Mouse (Mus musculus) mouse embryonic stem cell (cell line): ENCODE data around the gene Cabp4.

ENCODE experiments used
- in situ Hi-C, 2 experiments: fragments of 300-500 bp; cut with MboI; formaldehyde crosslinking; loops; 1 replicate in 1 of 2; 3 replicates in 1 of 2; pipeline ENCODE4 v1.14.3; 2019 to 2020; ENCODE audit warnings: low sequenced_read_pairs in 2 of 2, low pct_unique_long_range_greater_than_20kb in 1 of 2, mixed read lengths in 1 of 2; ENCODE audit not compliant: unreplicated experiment in 1 of 2

Cabp4 gene

DNA sequence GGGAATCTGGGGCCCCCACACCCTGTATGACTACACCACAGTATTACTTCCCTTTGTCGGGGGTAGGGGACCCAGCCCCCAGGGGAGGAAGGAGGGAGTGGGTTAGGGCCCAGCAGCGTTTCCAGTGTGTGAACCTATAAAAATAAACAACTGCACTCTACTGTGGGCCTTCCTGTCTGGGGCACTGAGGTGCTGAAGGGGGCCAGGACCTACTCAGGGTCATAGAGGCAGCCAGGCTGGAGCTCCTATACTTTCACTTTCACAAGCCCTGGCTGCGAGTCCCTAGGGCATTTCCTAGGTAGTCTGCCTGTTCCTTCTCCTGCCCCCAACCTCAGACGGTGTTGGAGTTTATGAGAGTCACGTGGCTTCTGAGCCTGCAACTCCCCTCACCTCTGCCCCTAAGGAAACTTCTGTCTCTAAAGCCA, 30.0 kb downstream of the Cabp4 start:
- in situ Hi-C loops = no loop called here

DNA sequence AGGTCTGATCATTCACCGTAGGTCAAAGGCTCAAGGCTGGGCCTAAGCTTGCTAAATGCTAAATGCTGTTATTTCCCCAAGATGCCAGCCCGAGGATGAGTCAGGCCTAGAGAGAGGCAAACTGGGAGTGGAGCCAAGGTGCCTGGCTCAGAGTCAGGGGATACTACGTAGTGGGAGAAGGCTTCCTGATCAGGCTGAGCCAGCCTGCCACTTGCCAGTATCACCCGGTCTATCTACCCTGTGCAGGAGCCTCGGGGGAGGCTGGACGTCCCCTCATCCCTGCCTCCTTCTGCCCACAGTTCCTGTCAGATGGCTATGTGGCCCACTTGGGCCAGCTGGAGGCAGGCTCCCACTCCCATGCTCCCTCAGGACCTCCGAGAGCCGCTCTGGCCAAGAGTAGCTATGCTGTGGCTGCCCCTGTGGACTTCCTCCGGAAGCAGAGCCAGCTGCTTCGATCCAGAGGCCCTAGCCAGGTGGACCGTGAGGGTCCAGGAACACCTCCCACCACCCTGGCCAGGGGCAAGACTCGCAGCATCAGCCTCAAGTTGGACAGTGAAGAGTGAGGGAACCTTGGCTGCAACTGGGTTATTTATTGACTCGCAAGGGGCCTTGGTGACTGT, 30.5 kb downstream of the Cabp4 start:
- in situ Hi-C loops = no loop called here

DNA sequence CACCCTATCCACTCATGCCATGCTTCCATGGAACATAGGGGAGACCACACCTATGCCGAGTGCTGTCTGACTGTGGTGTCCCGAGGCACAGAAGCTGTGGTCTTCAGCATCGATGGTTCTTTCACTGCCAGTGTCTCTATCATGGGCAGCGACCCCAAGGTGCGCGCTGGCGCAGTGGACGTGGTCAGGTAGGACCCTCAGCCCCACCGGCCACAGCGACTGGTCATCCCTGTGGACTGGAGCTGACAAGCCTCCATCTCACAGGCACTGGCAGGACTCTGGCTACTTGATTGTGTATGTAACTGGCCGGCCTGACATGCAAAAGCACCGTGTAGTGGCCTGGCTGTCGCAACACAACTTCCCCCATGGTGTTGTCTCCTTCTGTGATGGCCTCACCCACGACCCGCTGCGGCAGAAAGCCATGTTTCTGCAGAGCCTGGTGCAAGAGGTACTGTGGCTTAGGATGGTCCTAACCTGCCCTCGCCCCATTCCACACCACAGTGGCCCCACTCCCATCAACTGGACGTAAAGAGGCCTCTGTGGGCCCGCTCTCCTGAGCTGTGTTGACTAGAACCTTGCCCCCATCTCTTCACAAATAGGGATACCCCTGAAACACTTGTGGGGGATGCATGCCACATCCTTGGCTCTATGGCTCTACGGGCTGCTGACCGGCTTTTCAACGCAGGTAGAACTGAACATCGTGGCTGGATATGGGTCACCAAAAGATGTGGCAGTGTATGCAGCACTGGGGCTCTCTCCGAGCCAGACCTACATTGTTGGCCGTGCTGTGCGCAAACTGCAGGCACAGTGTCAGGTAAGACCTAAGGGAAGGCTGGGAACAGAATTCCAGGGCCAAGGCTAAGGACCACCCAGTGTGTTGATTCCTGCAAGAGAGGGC, 31.5 kb downstream of the Cabp4 start:
- in situ Hi-C loops = no loop called here

DNA sequence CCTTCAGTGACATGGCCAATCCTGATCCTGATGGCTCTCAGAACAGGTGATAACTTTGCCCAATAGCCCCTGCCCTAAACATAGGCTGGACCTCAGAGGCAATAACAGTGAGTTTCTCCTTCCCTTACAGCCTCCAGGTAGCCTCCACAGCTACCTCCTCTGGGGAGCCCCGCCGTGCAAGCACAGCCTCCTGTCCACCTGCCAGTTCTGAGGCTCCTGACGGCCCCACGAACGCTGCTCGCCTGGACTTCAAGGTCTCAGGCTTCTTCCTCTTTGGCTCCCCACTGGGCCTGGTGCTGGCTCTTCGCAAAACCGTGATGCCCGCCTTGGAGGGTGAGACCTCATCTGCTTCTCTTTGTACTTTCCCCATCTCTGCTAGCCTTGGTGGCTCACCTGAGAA, 35.3 kb downstream of the Cabp4 start:
- in situ Hi-C loops = no loop called here

DNA sequence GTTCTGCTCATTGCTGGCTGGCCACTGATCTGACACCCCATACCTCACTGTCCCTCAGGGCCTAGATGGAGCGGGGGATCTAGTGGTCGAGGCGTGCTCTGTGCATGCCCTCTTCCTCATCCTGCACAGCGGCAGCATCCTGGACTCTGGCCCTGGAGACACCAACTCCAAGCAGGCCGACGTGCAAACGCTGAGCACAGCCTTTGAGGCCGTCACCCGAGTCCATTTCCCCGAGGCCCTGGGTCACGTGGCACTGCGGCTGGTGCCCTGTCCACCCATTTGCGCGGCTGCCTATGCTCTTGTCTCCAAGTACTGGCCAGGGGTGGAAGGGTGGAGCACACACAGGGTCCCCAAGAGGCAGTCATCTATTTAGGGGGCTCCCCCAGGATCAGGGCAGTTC, 37.2 kb downstream of the Cabp4 start:
- in situ Hi-C loops = no loop called here

GRCm38 (mm10) chr19:4104675-4105194, 39.1 kb downstream of the Cabp4 start:
- in situ Hi-C loops = no loop called here

GRCm38 (mm10) chr19:4103792-4104191, 40.0 kb downstream of the Cabp4 start:
- in situ Hi-C loops = no loop called here

GRCm38 (mm10) chr19:4103294-4103693, 40.5 kb downstream of the Cabp4 start:
- in situ Hi-C loops = no loop called here

DNA sequence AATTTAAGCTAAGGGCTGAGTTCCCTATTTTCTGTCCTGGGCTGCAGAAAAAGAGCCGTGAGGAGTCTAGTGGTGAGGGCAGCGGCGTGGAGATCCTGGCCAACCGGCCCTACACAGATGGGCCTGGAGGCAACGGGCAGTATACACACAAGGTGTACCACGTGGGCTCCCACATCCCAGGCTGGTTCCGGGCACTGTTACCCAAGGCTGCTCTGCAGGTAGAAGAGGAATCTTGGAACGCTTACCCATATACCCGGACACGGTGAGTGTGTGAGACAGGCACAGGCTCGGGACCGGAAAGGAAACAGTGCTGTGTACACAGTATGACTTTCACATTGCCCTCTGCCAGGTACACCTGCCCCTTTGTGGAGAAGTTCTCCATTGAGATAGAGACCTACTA, 41.2 kb downstream of the Cabp4 start:
- in situ Hi-C loops = no loop called here

DNA sequence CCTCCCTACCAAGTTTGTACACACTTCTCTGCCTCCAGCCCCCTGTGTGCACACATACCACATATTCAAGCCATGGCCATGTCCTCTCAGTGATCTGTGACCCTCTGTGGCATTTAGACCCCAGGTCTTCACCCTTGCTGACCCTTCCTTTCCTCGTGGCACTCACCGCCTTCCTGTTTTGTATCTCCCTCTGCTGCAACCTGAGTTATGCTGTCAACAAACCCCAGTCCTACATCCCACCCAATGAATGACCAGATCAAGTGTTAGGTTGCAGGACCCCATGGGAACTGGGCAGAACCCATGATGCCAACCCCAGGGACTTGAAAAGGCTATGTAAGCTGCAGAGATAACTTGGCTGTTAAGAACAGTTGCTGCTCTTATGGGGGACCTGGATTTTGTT, 41.8 kb downstream of the Cabp4 start:
- in situ Hi-C loops = no loop called here

GRCm38 (mm10) chr19:4101466-4101865, 42.4 kb downstream of the Cabp4 start:
- in situ Hi-C loops = no loop called here

- in situ Hi-C loops = no loop called here
These were observed 43.0 kb downstream of the Cabp4 start for GRCm38 (mm10) chr19:4100718-4101261.

- in situ Hi-C loops = no loop called here
These were observed 43.8 kb downstream of the Cabp4 start, which contains the start of gene Pitpnm1 for GRCm38 (mm10) chr19:4099837-4100717. Gene Pitpnm1 (plus strand): TSS chr19:4099998.

GRCm38 (mm10) chr19:4099056-4099455, 44.8 kb downstream of the Cabp4 start:
- in situ Hi-C loops = no loop called here

DNA sequence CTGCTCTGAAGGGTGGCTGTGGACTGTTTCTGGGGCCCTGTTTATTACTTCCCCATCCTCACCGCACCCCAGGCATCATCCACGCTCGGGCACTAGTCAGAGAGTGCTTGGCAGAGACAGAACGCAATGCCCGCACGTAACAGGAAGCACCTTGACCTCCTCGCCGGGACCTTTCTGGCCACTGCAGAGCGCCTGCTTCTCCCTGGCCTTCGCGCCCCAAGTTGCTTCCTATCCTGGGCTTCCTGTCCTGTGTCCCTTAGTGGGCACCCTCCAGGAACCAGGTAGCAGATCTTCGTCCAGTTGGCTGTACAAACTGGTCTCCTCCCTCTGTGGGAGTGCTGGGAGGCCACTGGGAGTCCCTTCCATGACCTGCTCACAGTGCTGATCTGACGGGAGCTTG, 45.4 kb downstream of the Cabp4 start:
- in situ Hi-C loops = no loop called here

DNA sequence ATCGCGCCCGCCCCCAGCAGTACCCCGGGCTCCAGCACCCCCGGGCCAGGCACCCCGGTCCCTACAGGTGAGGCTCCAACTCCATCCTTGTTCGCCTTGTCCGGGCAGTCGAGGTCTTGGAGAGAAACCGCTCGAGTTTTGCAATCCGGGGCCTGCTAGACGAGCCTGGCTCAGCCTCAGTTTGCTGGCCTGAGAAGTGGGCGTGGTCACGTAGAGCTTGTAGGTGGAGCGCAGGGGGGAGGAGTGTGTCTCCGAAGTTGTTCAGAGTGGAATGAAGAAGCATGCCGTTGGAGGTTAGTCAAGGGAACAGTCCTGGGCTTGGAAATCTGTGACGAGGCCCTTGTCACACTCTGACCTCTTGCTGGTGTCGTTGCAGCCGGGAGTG, 46.4 kb downstream of the Cabp4 start:
- in situ Hi-C loops = no loop called here

DNA sequence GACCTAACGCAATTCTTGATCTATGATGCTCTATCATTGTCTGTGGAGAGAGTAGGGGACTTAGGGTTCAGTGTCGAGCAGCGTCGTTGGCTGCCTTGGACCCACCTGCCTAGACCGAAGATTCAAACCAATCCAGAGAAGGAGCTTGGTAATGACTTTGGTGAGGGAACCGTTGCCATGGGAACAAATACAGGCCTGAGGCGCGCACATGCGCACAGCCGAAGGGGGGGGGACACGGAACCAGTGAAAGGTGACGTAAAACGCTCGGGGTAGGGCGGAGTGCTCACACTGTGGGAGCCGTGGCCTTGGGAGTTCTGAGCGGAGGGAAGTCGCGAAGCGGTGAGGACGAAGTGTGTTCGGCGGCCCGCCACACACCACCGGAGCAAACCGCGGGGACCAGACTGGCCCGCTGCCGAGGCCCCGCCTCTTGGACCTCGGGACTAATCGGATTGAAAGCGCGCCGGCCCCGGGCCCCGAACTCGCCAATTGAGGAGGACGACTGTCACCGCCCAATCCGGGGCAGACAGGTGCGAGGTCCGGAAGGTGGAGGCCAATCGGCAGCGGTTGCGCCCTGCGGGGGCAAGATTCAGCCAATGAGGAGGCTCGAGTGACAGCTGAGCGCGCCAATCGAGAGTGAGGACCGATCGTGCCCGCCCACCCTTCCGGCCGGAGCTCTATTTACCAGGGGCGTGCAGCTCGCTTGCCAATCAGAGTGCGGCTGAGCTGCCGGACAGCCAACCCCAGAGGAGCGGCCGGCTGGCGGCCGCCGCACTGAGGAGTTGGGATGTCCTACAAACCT, 47.0 kb downstream of the Cabp4 start, which contains the start of gene Cdk2ap2:
TSS of gene Cdk2ap2 (plus strand) at position 541 of the 799 bp plus-strand sequence.
- in situ Hi-C loops = no loop called here

- in situ Hi-C loops = no loop called here
These were observed 48.0 kb downstream of the Cabp4 start for GRCm38 (mm10) chr19:4095802-4096201.
